8 mouse cellular contexts compared by ENCODE assay signal in the genomic region with DNA sequence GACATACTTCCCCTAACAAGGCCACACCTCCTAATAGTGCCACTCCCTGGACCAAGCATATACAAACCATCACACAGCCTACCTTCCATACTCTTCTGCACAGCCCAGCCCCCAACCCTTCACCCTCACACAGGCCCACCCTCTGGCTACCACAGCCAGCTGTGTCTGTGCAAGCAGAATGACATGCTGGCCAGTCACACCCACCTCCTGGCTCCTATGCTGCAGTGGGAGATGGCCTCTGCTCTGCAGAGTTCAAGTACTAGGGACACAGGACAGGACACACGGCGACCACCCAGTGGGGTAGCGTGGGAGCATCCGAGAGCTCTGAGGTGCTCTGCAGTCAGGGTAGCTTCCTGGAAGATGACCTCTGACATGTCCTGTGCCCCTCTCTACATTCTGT. TPM values are rescaled to one million over a fixed set of nuclear protein-coding genes. Genes with fewer than 3 reads are reported as not detected.
A peak's percentile ranks its signal among the peaks of the same experiment; 100 is the strongest.
DNase-seq lines count a peak whose midpoint lies in the region; ATAC-seq lines count a peak whose summit lies in the region.

No protein-coding gene starts in this region.

- H3K27me3 ChIP-seq in kidney, embryonic 16.5 days (ENCODE audit: insufficient read depth, low read length) = no peaks in the 10 kb centered on the region

- H3K9ac ChIP-seq in kidney, embryonic 16.5 days (replicated peaks; ENCODE audit: low read length) = no peak overlapping the region

- peak; percentile 19 for DNase-seq in CD4-positive, CD25-positive, alpha-beta regulatory T cell, adult 2 months (ENCODE audit: low read depth, low spot score)
- peak; percentile 51 for DNase-seq in kidney, adult 11 months
- DNase-seq in kidney, adult 9 months = no peak
- peak; percentile 52 for DNase-seq in NIH3T3 (ENCODE audit: low read depth)
- DNase-seq in embryo, embryonic 11 days = no peak
- no peak for DNase-seq in MN1 (ENCODE audit: low spot score)

- no peaks in the 10 kb centered on the region for H3K9me3 ChIP-seq in kidney, embryonic 16.5 days (ENCODE audit: low read length)

- WGBS in kidney, embryonic 16.5 days = 81% methylated on average over 4 of the region's 4 CpGs

- H3K36me3 ChIP-seq in kidney, embryonic 16.5 days (ENCODE audit: insufficient read depth, low read length) = peaks cover 36% of the 10 kb centered on the region

- H3K4me3 ChIP-seq in kidney, embryonic 16.5 days (ENCODE audit: low read length) = no peak overlapping the region

- peaks cover 27% of the 10 kb centered on the region for H3K4me1 ChIP-seq in kidney, embryonic 16.5 days (ENCODE audit: insufficient read depth, low read length)

- no peak overlapping the region for H3K27ac ChIP-seq in kidney, embryonic 16.5 days (ENCODE audit: low read length)

- no peak overlapping the region for H3K4me2 ChIP-seq in kidney, embryonic 16.5 days (replicated peaks; ENCODE audit: low read depth, low read length)

- no peak for ATAC-seq in CD4-positive, CD25-positive, alpha-beta regulatory T cell, adult 4 months
- ATAC-seq in kidney, embryonic 16.5 days (ENCODE audit: low FRiP score, low TSS enrichment) = peak; percentile 13

RNA-seq across cellular contexts. Expression of a gene that starts 25.9 kb away (rescaled TPM):
- under 1 TPM in 1 of 2 experiments, not detected in 1; 0.20 TPM for polyA plus RNA-seq in CD4-positive, CD25-positive, alpha-beta regulatory T cell, adult 4 months (2017; shearing (Covaris generic))
- 5.1 and 5.9 TPM in 2 replicates for polyA plus RNA-seq in kidney, embryonic 16.5 days (2015; fragmentation: Nextera tagmentation; extraction: Ambion mirVana)

Comparison
In these comparisons a context has a peak if more than half of its experiments do, and no peak if none do; other contexts are left out.
1. DNase-seq: peak in CD4-positive, CD25-positive, alpha-beta regulatory T cell, adult 2 months (single experiment), kidney, adult 11 months (single experiment) and NIH3T3 (single experiment); none in kidney, adult 9 months (single experiment), embryo, embryonic 11 days (single experiment) and MN1 (single experiment).